Mouse (Mus musculus) G1E-ER4 (cell line): Measurements from ENCODE around the gene Cyp2e1. TPM values are rescaled to one million over a fixed set of nuclear protein-coding genes. Genes with fewer than 3 reads are reported as not detected.

Experiments used
- GATA1 ChIP-seq: IDR thresholded peaks from one replicate; pipeline ENCODE4 v1.8.0; 2012; ENCODE audit warnings: low read length, inconsistent platforms
- polyA plus RNA-seq: library from polyadenylated mRNA; stranded (reverse); fragments of >175 nt; gene quantifications from 2 replicates; pipeline ENCODE4 v1.2.3, GENCODE M21; 2012

Gene Cyp2e1
- polyA plus RNA-seq, 1 experiment = not detected

GRCm38 (mm10) chr7:140788053-140788435 lies 24.5 kb downstream of the Cyp2e1 start:
- TF ChIP-seq GATA1 = no peak

GRCm38 (mm10) chr7:140793541-140793940 lies 30.0 kb downstream of the Cyp2e1 start:
- no peak for TF ChIP-seq GATA1

DNA sequence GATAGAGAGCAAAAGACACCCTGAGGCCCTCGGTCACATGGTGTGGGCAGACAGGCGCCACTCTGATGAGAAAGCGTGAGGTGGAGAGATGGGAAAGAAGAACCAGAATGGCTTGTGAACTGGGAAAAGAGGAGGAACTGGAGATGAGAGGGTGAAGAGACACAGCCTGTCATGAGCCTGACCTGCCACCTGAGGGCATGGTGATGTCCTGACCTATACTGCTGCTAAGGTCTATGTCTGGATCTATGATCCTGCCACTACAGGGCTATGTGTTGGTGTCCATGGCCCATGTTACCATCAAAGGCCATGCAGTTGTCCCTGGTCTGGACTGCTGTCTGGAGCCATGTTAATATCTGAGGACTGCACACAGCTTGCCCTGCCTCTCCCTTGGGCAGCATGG lies 34.1 kb downstream of the Cyp2e1 start:
- TF ChIP-seq GATA1 = no peak

DNA sequence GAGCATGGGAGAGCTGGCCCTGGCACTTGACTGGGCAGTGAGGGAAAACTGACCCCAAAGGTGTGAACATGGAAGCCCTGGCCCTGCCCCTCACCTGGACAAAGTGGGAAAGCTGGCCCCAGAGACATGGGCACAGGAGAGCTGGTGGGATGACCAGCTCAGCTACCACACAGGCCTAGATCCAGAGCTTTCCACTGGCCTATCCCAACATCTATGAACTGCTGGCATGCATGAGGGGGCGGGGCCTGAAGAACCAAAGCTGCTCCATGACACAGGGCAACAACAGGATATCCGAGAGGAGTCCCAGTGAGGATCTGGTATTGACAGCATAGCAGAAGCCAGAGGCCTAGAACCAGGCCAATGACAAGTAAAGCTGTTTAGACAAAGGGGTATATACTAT lies 34.7 kb downstream of the Cyp2e1 start:
- TF ChIP-seq GATA1 = no peak

- TF ChIP-seq GATA1 = no peak
Observed at GRCm38 (mm10) chr7:140802629-140803028, 39.1 kb downstream of the Cyp2e1 start.

GRCm38 (mm10) chr7:140805704-140806103 lies 42.2 kb downstream of the Cyp2e1 start:
- no peak for TF ChIP-seq GATA1

DNA sequence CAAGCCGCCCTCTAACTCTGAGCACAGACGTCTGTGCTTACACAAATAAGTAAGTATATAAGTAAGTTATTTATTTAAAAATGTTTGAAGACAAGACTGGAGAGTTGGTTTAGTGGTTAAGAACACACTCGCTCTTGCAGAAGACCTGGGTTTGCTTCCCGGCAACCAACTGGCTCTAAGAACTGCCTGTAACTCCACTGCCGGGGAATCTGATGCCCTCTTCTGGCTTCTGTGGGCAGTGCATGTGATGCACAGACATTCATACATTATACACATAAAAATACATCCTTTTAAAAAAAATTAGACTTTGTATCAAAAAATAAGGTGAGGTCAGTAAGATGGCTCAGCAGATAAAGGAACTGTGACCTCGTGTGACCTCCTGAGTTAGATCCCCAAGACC lies 47.0 kb downstream of the Cyp2e1 start:
- no peak for TF ChIP-seq GATA1

DNA sequence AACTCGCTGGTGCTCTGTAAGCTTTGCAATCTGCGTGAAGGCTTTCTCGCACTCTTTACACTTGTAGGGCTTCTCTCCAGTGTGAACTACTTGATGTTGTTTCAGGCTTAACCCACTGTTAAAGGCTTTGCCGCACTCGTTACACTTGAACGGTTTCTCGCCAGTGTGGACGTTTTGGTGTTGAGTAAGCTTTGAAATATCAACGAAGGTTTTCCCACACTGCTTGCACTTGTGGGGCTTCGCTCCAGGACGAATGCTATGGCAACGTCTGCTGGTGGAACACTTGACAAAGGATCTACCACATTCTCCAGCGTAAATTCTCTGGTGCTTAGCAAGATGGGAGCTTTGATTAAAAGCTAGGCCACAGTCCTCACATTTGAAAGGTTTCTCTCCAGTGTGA lies 48.2 kb downstream of the Cyp2e1 start:
- no peak for TF ChIP-seq GATA1

- TF ChIP-seq GATA1 = no peak
Observed at GRCm38 (mm10) chr7:140812850-140813249, 49.3 kb downstream of the Cyp2e1 start.

DNA sequence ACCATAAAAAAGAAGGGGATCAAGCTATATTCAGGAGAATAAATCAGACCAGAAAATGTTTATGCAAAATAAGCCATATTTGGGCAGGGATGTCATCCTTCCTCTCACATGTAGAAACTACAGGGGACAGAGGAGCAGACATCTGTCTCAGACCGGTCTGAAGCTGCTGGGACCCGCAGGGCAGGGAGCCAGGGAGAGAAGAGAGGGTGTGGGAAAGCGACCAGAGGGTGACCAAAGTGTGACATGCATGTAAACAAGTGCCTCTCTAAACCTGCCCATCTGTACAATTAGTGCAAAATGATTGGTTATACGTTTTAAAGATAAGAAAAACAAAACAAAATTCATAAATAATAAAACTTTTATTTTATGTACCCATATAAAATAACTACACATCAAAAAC lies 56.6 kb downstream of the Cyp2e1 start:
- no peak for TF ChIP-seq GATA1

- no peak for TF ChIP-seq GATA1
Observed at GRCm38 (mm10) chr7:140821305-140821652, 57.7 kb downstream of the Cyp2e1 start.

- TF ChIP-seq GATA1 = no peak
Observed at GRCm38 (mm10) chr7:140821653-140822329, 58.3 kb downstream of the Cyp2e1 start, which contains the start of gene Zfp941. TSS of gene Zfp941 (minus strand) at chr7:140822178.

DNA sequence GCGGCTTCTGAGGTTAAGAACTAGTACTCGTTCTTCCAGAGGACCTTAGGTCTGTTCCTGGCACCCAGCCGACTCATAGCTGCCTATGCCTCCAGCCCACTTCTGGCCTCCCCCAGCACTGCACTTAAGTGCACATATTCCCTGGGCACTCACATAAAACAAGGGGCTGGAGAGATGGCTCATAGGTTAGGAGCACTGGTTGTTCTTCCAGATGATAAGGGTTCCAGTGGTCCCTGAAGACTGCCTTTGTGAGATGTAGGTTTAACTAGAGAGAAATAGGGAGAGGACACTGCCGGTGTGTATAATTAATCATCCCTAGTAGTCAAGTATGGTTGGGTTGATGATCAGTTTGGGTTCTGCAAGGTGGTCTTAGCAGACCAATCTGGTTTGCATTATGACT lies 59.2 kb downstream of the Cyp2e1 start:
- TF ChIP-seq GATA1 = no peak

Other genes with a start within 250 kb of the Cyp2e1 start
- gene Olfr538, start 195.9 kb upstream of the Cyp2e1 start, polyA plus RNA-seq = not detected in 2 replicates
- not detected in 2 replicates for gene Olfr46, start 162.5 kb upstream of the Cyp2e1 start, polyA plus RNA-seq
- gene Olfr61, start 134.8 kb upstream of the Cyp2e1 start, polyA plus RNA-seq = not detected in 2 replicates
- gene Olfr53, start 117.3 kb upstream of the Cyp2e1 start, polyA plus RNA-seq = not detected in 2 replicates
- not detected in 2 replicates for gene Olfr539, start 103.8 kb upstream of the Cyp2e1 start, polyA plus RNA-seq
- not detected in 2 replicates for gene Olfr45, start 81.8 kb upstream of the Cyp2e1 start, polyA plus RNA-seq
- gene Olfr541, start 66.5 kb upstream of the Cyp2e1 start, polyA plus RNA-seq = not detected in 2 replicates
- not detected in 2 replicates for gene Syce1, start 24.1 kb downstream of the Cyp2e1 start, polyA plus RNA-seq
- gene Zfp941, start 58.4 kb downstream of the Cyp2e1 start, polyA plus RNA-seq = not detected in 2 replicates
- gene Urah, start 71.3 kb downstream of the Cyp2e1 start, polyA plus RNA-seq = not detected in 2 replicates
- gene Scgb1c1, start 81.8 kb downstream of the Cyp2e1 start, polyA plus RNA-seq = not detected in 2 replicates
- gene Odf3, start 84.1 kb downstream of the Cyp2e1 start, polyA plus RNA-seq = 0.06 TPM in 1 of 2 replicates, not detected in the other
- gene Gm45785, start 92.6 kb downstream of the Cyp2e1 start, polyA plus RNA-seq = 0.18 and 0.99 TPM in 2 replicates
- 39.1 and 49.2 TPM in 2 replicates for gene Ric8a, start 93.2 kb downstream of the Cyp2e1 start, polyA plus RNA-seq
- gene Bet1l, start 93.8 kb downstream of the Cyp2e1 start, polyA plus RNA-seq = 3.2 and 3.9 TPM in 2 replicates
- gene Psmd13, start 118.2 kb downstream of the Cyp2e1 start, polyA plus RNA-seq = 50.0 and 92.4 TPM in 2 replicates
- 25.4 and 38.9 TPM in 2 replicates for gene Sirt3, start 118.6 kb downstream of the Cyp2e1 start, polyA plus RNA-seq
- gene Cox8b, start 136.7 kb downstream of the Cyp2e1 start, polyA plus RNA-seq = not detected in 2 replicates
- not detected in 2 replicates for gene Nlrp6, start 157.2 kb downstream of the Cyp2e1 start, polyA plus RNA-seq
- 6.3 and 7.2 TPM in 2 replicates for gene Pgghg, start 177.7 kb downstream of the Cyp2e1 start, polyA plus RNA-seq
- 0.43 and 0.61 TPM in 2 replicates for gene Ifitm5, start 186.6 kb downstream of the Cyp2e1 start, polyA plus RNA-seq
- not detected in 2 replicates for gene Gm45717, start 192.2 kb downstream of the Cyp2e1 start, polyA plus RNA-seq
- gene Ifitm2, start 192.2 kb downstream of the Cyp2e1 start, polyA plus RNA-seq = 234 and 285 TPM in 2 replicates
- 0.08 and 0.26 TPM in 2 replicates for gene Ifitm1, start 203.5 kb downstream of the Cyp2e1 start, polyA plus RNA-seq
- not detected in 2 replicates for gene Ifitm3, start 247.0 kb downstream of the Cyp2e1 start, polyA plus RNA-seq